9 mouse cellular contexts compared by ENCODE assay signal in the genomic region with DNA sequence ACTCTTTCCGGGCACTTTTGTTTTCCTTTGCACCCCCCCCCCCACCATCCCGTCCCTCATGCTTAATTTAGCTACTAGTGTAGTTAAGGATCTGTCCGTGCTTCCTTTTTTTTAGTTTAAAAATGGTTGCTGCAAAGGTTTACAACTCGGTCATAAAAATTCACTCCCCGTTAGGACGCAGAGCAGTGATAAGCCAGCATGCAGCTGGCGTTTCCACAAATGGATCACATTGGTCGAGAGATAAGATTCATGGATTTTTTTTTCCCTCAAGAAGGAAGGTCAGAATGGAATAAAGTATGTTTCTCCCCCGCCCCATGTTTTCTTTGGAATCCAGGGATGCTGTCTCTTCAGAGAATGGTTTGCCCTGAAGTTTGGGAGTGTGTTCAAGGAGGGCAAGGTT.
DNase-seq lines count a peak whose midpoint lies in the region; ATAC-seq and TF ChIP-seq lines count a peak whose summit lies in the region.
"Had no signal": no experiment of that assay in that cellular context is flagged by ENCODE, and none has a peak within 500 bp of the region (broad histone marks: within the 10 kb centered on the region; RNA-seq: fewer than 3 reads in every experiment).

No protein-coding gene starts in this region.

- ATAC-seq in heart, embryonic 11.5 days (replicated peaks; ENCODE audit: insufficient number of reproducible peaks, low FRiP score, low TSS enrichment): no peak
- ATAC-seq in liver, embryonic 14.5 days (ENCODE audit: insufficient read depth): no peak

- H3K4me2 ChIP-seq in heart, embryonic 11.5 days: peak overlapping the region; percentile 47
- H3K4me2 ChIP-seq in liver, embryonic 14.5 days (ENCODE audit: low read depth): peak overlapping the region; percentile 20; the same call in 1 of the 2 replicates

- H3K9me3 ChIP-seq in heart, embryonic 11.5 days (replicated peaks; ENCODE audit: control insufficient read depth, low read length): no peaks in the 10 kb centered on the region
- H3K9me3 ChIP-seq in ES-Bruce4 (replicated peaks; ENCODE audit: control insufficient read depth, insufficient read depth, low read length, poor library complexity, severe bottlenecking): no peaks in the 10 kb centered on the region
- H3K9me3 ChIP-seq in liver, embryonic 14.5 days (ENCODE audit: control insufficient read depth, low read length): no peaks in the 10 kb centered on the region

- no peak for TF ChIP-seq POLR2A in ES-Bruce4 (IDR thresholded peaks at IDR 0.05; ENCODE audit: insufficient read depth, low read length)

- TF ChIP-seq CTCF in ES-Bruce4 (IDR thresholded peaks at IDR 0.05; ENCODE audit: low read depth, low read length): no peak
- no peak for TF ChIP-seq CTCF in liver, embryonic 14.5 days (IDR thresholded peaks at IDR 0.05; ENCODE audit: low read depth)

- 26% methylated on average over 9 of the region's 9 CpGs for WGBS in heart, embryonic 11.5 days (ENCODE audit: insufficient replicate concordance)
- 12% methylated on average over 9 of the region's 9 CpGs for WGBS in liver, embryonic 14.5 days (ENCODE audit: insufficient replicate concordance)

- H3K9ac ChIP-seq in heart, embryonic 11.5 days (ENCODE audit: low read depth, low read length): no peak overlapping the region
- no peak overlapping the region for H3K9ac ChIP-seq in ES-Bruce4 (ENCODE audit: low read depth, poor library complexity, severe bottlenecking)
- H3K9ac ChIP-seq in liver, embryonic 14.5 days (replicated peaks): no peak overlapping the region

- TF ChIP-seq EP300 in ES-Bruce4 (IDR thresholded peaks at IDR 0.05; ENCODE audit: insufficient read depth, low read depth, low read length): no peak
- TF ChIP-seq EP300 in liver, embryonic 14.5 days (IDR thresholded peaks at IDR 0.05; ENCODE audit: low read depth): no peak

- no peaks in the 10 kb centered on the region for H3K36me3 ChIP-seq in heart, embryonic 11.5 days (ENCODE audit: control insufficient read depth, insufficient read depth, low read length)
- H3K36me3 ChIP-seq in ES-Bruce4 (ENCODE audit: control insufficient read depth, insufficient read depth, low read length, poor library complexity, severe bottlenecking): no peaks in the 10 kb centered on the region
- H3K36me3 ChIP-seq in liver, embryonic 14.5 days (replicated peaks; ENCODE audit: control insufficient read depth, insufficient read depth, low read depth): no peaks in the 10 kb centered on the region

- H3K27me3 ChIP-seq in heart, embryonic 11.5 days (ENCODE audit: control insufficient read depth, insufficient read depth, low read length): peaks cover 9% of the 10 kb centered on the region; the same call in 1 of the 2 replicates
- no peaks in the 10 kb centered on the region for H3K27me3 ChIP-seq in ES-Bruce4 (ENCODE audit: control insufficient read depth, insufficient read depth, low read length, poor library complexity, severe bottlenecking)
- H3K27me3 ChIP-seq in liver, embryonic 14.5 days (ENCODE audit: control insufficient read depth, insufficient read depth, low read length): no peaks in the 10 kb centered on the region

- H3K4me1 ChIP-seq in heart, embryonic 11.5 days (ENCODE audit: control insufficient read depth, insufficient read depth, low read length): peaks cover 3% of the 10 kb centered on the region
- H3K4me1 ChIP-seq in ES-Bruce4 (ENCODE audit: control insufficient read depth, insufficient read depth, low read length): peaks cover 5% of the 10 kb centered on the region
- H3K4me1 ChIP-seq in liver, embryonic 14.5 days (replicated peaks; ENCODE audit: control insufficient read depth in 2 of 2, insufficient read depth in 2 of 2, low read length in 1 of 2): peaks cover 0 to 5% of the 10 kb centered on the region in 2 experiments; a peak in 2 of 4 replicates

- intact Hi-C loops in left cerebral cortex, postnatal 4 days (cut with DNase I): no loop called here

- 0 out of 2 replicates have a peak overlapping the region, but pooled peaks have one; percentile 0 for H3K4me3 ChIP-seq in heart, embryonic 11.5 days (ENCODE audit: low read depth, low read length)
- peak overlapping the region; percentile 21 for H3K4me3 ChIP-seq in ES-Bruce4 (ENCODE audit: low read depth, low read length)
- H3K4me3 ChIP-seq in liver, embryonic 14.5 days (ENCODE audit: insufficient read depth in 1 of 2, low read depth in 2 of 2, low read length in 2 of 2): no peak overlapping the region

- H3K27ac ChIP-seq in heart, embryonic 11.5 days (ENCODE audit: low read depth, low read length): no peak overlapping the region
- H3K27ac ChIP-seq in ES-Bruce4 (ENCODE audit: insufficient read depth, low read length): no peak overlapping the region
- H3K27ac ChIP-seq in liver, embryonic 14.5 days: no peak overlapping the region

- DNase-seq in heart, adult 9 months (ENCODE audit: low spot score in 2 of 2): no peak
- peak; percentile 7 for DNase-seq in kidney, postnatal 14 days
- DNase-seq in kidney, adult 18-20 months: no peak
- DNase-seq in liver, embryonic 14.5 days (ENCODE audit: low read depth in 3 of 3, low spot score in 3 of 3): no peak
- no peak for DNase-seq in embryo, embryonic 9.5 days (ENCODE audit: extremely low spot score)
- DNase-seq in left cerebral cortex, postnatal 4 days: no peak
- DNase-seq: right cerebral cortex, adult 18-20 months had no signal

Comparison
In these comparisons a context has a peak if more than half of its experiments do, and no peak if none do; other contexts are left out.
1. H3K4me3 ChIP-seq: peak in heart, embryonic 11.5 days (single experiment) and ES-Bruce4 (single experiment); none in liver, embryonic 14.5 days (0 of 2).